Mouse (Mus musculus): ENCODE results near the gene Cx3cr1. TPM values are rescaled to one million over a fixed set of nuclear protein-coding genes. Genes with fewer than 3 reads are reported as not detected.

Gene Cx3cr1
- polyA plus RNA-seq, 1 experiment from 2014 or later, result 5.4 TPM

DNA sequence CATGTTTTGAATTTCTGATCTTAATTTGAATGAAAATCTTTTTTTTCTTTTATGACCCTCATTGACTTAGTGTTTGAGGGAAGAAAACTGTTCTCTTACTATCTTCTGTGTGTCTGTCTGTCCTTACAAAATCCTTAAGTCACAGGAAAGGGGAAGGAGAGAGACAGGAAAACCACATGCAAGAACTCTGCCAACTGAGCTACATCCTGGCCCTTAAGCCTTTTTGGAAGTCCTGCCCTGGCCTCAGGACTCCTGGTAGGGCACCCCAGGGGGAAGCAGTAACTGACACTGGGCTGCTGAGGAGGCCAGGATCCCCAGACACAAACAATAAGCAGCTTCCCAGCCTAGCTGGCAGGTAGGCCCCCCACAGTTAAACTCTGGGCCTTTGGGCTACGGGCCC lies 126.4 kb downstream of the Cx3cr1 start:
- H3K9ac ChIP-seq, result no peak overlapping the region
- H3K9me3 ChIP-seq (replicated peaks), result no peaks in the 10 kb centered on the region
- no peak overlapping the region for H3K4me3 ChIP-seq
- H3K27ac ChIP-seq, result no peak overlapping the region; the same call in 1 of the 2 replicates
- H3K4me1 ChIP-seq, result peaks cover 3% of the 10 kb centered on the region; the same call in 1 of the 2 replicates
- H3K36me3 ChIP-seq, result no peaks in the 10 kb centered on the region
- 44% methylated on average over 1 of the region's 1 CpGs for WGBS (ENCODE audit: insufficient replicate concordance)
- no peak for ATAC-seq
- H3K27me3 ChIP-seq (replicated peaks), result no peaks in the 10 kb centered on the region
- H3K4me2 ChIP-seq, result no peak overlapping the region

- 81% methylated on average over 14 of the region's 14 CpGs for WGBS (ENCODE audit: insufficient replicate concordance)
- Histone ChIP-seq H3K9ac (no peak overlapping the region), H3K36me3 (no peaks in the 10 kb centered on the region), H3K9me3 (replicated peaks) (no peaks in the 10 kb centered on the region), H3K4me1 (peaks cover 15% of the 10 kb centered on the region), H3K27ac (no peak overlapping the region), H3K4me2 (no peak overlapping the region), H3K4me3 (no peak overlapping the region), H3K27me3 (replicated peaks) (no peaks in the 10 kb centered on the region)
- ATAC-seq, result no peak
Measured at GRCm38 (mm10) chr9:119941861-119942260, 127.8 kb downstream of the Cx3cr1 start.

GRCm38 (mm10) chr9:119941407-119941806 lies 128.3 kb downstream of the Cx3cr1 start:
- Histone ChIP-seq H3K4me2 (no peak overlapping the region), H3K4me3 (no peak overlapping the region), H3K27ac (no peak overlapping the region), H3K9ac (no peak overlapping the region), H3K9me3 (replicated peaks) (no peaks in the 10 kb centered on the region), H3K36me3 (no peaks in the 10 kb centered on the region), H3K27me3 (replicated peaks) (no peaks in the 10 kb centered on the region), H3K4me1 (peaks cover 20% of the 10 kb centered on the region)
- no peak for ATAC-seq
- 72% methylated on average over 5 of the region's 5 CpGs for WGBS (ENCODE audit: insufficient replicate concordance)

DNA sequence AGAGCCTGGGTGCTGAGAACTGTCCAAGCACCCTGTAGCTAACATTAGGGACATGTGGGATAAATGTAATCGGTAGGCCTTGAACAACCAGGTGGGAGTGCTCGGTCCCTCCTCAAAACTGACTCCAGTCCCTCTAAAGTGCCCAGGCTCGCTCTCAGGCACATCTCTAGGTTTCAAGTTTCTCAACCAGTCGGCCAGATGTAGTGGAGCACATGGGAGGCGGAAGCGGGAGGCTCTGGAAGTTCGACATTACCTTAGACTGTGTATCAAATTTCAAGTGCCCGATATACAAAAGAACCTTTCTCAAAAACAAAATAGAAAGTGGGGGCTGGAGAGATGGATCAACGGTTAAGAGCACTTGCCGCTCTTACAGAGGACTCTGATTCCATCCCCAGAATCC lies 130.0 kb downstream of the Cx3cr1 start:
- H3K4me3 ChIP-seq, result no peak overlapping the region
- H3K27me3 ChIP-seq (replicated peaks), result no peaks in the 10 kb centered on the region
- no peak overlapping the region for H3K27ac ChIP-seq
- H3K9me3 ChIP-seq (replicated peaks), result no peaks in the 10 kb centered on the region
- peaks cover 8% of the 10 kb centered on the region for H3K36me3 ChIP-seq
- 75% methylated on average over 10 of the region's 10 CpGs for WGBS (ENCODE audit: insufficient replicate concordance)
- no peak overlapping the region for H3K9ac ChIP-seq
- no peak for ATAC-seq
- H3K4me2 ChIP-seq, result no peak overlapping the region
- H3K4me1 ChIP-seq, result peaks cover 30% of the 10 kb centered on the region

DNA sequence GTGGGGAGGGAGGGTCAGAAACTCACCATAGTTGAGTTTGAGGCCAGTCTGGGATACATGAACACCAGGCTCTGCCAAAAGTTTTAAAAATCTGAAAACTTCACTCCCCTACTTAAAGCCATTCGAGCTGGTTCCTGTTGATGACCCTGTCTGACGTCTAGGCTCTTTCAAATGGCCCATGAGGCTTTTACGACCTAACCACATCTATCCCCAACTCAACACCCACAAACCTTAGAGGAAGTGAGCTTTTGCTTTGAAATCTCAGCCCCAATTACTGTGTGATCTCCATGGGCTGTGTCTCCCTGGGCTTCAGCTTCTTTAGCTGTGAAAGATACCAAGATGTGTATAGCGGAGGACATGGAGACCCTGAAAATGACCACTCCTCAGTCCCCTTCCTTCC lies 131.2 kb downstream of the Cx3cr1 start:
- Histone ChIP-seq H3K9me3 (replicated peaks) (no peaks in the 10 kb centered on the region), H3K4me1 (peaks cover 33% of the 10 kb centered on the region), H3K27me3 (replicated peaks) (no peaks in the 10 kb centered on the region), H3K4me2 (no peak overlapping the region), H3K4me3 (no peak overlapping the region), H3K27ac (no peak overlapping the region), H3K36me3 (peaks cover 8% of the 10 kb centered on the region), H3K9ac (no peak overlapping the region)
- no peak for ATAC-seq
- WGBS (ENCODE audit: insufficient replicate concordance), result 43% methylated on average over 4 of the region's 4 CpGs

DNA sequence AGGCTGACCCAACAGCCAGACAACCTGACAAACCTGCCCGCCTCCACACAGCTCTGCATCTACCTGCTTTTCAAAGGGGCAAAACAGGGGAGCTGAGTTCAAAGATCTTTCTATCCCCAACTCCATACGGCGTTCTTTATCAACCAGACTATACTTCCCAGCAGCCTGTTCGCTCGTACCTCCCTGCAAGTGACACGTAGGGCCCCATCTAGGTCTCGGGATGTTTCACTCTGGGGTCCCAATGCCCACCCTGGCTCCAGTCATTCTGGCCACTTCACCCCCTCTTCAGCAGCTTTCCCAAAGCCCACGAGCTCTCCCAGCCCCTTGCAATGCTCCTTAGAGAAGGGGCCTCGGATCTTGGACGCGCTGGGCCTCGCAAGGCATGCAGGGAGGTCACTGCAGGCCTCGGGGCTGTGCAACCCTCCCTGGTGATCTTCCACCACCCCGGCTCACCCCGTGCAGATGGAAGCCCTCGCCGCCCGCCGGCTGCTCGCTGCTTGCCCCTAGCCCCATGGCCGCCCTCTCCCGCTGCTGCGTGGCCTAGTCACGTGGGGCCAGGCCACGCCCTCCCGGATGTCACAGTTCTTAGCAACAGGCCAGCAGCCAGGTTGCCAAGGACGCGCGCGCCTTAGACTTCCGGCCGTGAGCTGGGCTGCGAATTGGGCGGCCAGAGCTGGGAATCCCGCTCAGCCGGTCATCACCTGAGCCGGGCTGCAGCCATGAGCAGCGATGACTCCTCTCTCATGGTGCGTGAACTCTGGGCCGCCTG lies 132.5 kb downstream of the Cx3cr1 start, which contains the start of the genes Gorasp1 and Ttc21a:
TSS of gene Gorasp1 (minus strand) at position 561 of the 769 bp plus-strand sequence.
TSS of gene Ttc21a (plus strand) at position 602 of the 769 bp plus-strand sequence.
- peak within 1 kb of the TSS; percentile 85 for H3K4me3 ChIP-seq
- peaks cover 19% of the 10 kb centered on the region for H3K36me3 ChIP-seq
- peaks cover 35% of the 10 kb centered on the region for H3K4me1 ChIP-seq
- WGBS (ENCODE audit: insufficient replicate concordance), result 6% methylated on average over 40 of the region's 40 CpGs
- peak within 1 kb of the TSS; percentile 75 for H3K27ac ChIP-seq
- peak within 1 kb of the TSS; percentile 86 for H3K9ac ChIP-seq
- H3K4me2 ChIP-seq, result peak within 1 kb of the TSS; percentile 95
- no peaks in the 10 kb centered on the region for H3K9me3 ChIP-seq (replicated peaks)
- H3K27me3 ChIP-seq (replicated peaks), result no peaks in the 10 kb centered on the region
- peak; percentile 91 for ATAC-seq

DNA sequence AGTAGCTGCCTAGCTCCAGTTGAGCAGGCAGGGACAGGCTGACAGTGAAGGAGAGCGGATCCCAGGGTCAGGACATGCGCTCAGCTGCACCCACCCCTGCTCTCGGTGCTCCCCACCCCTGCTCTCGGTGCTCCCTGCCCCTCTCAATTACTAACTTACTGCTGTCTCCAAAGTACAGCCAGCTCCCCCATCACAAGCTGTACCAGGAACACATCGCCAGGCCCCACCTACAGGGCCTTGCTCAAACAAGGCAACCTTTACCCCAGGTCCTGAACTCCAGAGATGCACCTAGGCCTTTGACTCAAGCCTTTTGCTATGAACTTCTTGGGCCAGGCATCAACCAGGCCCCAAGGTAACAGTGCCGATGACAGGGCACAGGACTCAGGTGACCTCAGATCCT lies 136.0 kb downstream of the Cx3cr1 start:
- H3K4me2 ChIP-seq, result no peak overlapping the region
- H3K27me3 ChIP-seq (replicated peaks), result no peaks in the 10 kb centered on the region
- no peak for ATAC-seq
- H3K9me3 ChIP-seq (replicated peaks), result no peaks in the 10 kb centered on the region
- no peak overlapping the region for H3K4me3 ChIP-seq
- no peak overlapping the region for H3K27ac ChIP-seq
- H3K36me3 ChIP-seq, result peaks cover 54% of the 10 kb centered on the region
- H3K9ac ChIP-seq, result no peak overlapping the region
- H3K4me1 ChIP-seq, result peaks cover 35% of the 10 kb centered on the region
- 78% methylated on average over 6 of the region's 6 CpGs for WGBS (ENCODE audit: insufficient replicate concordance)

GRCm38 (mm10) chr9:119932358-119932757 lies 137.3 kb downstream of the Cx3cr1 start:
- Histone ChIP-seq H3K36me3 (peaks cover 67% of the 10 kb centered on the region), H3K27me3 (replicated peaks) (no peaks in the 10 kb centered on the region), H3K9ac (no peak overlapping the region), H3K27ac (no peak overlapping the region), H3K4me2 (no peak overlapping the region), H3K4me1 (peaks cover 27% of the 10 kb centered on the region), H3K4me3 (no peak overlapping the region), H3K9me3 (replicated peaks) (no peaks in the 10 kb centered on the region)
- 76% methylated on average over 12 of the region's 12 CpGs for WGBS (ENCODE audit: insufficient replicate concordance)
- ATAC-seq, result no peak

DNA sequence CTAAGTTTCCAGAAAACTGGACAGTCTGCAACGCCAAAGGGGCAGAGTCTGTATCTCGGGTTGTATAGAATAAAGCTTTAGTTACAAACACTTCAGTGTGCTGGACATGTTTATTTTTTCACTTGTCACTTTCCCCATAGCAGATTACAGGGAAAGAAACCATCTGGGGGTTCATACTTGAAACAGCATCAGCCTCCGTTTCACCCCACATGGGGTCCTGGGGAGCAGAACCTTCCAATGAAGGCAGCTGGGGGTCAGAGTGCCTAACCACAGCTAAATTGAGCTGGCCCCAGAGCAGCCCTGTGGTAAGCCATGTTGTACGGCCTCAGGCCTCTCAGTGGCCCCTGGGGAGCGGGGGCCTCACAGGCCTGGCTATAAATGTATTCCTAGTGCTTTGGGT lies 143.2 kb downstream of the Cx3cr1 start:
- Histone ChIP-seq H3K9me3 (replicated peaks) (no peaks in the 10 kb centered on the region), H3K36me3 (peaks cover 97% of the 10 kb centered on the region), H3K4me2 (no peak overlapping the region), H3K27ac (0 out of 2 replicates have a peak overlapping the region, but pooled peaks have one; percentile 3), H3K4me1 (peaks cover 10% of the 10 kb centered on the region; the same call in 1 of the 2 replicates), H3K9ac (no peak overlapping the region), H3K4me3 (no peak overlapping the region), H3K27me3 (replicated peaks) (no peaks in the 10 kb centered on the region)
- ATAC-seq, result no peak
- WGBS (ENCODE audit: insufficient replicate concordance), result 76% methylated on average over 5 of the region's 5 CpGs

DNA sequence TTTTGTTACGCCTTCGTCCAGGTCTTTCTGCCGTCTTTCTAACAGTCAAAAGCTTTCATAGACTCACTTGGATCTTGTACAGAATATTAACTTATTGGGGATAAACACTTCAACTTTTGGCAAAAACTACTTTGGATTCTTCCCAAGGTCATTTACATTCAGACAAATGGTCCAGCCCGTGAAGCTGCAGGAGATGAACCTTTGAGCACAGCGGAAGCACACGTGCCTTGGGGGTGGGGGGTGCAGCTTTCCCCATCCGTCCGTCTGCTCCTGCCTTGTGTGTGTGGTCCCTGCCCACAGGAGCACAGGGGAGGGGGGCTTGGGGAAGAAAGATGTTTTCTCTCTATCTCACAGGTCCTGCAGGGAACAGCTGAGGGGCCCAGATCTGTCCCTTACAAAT lies 143.9 kb downstream of the Cx3cr1 start:
- no peak overlapping the region for H3K4me3 ChIP-seq
- H3K4me1 ChIP-seq, result peaks cover 10% of the 10 kb centered on the region; the same call in 1 of the 2 replicates
- no peak overlapping the region for H3K27ac ChIP-seq
- H3K9me3 ChIP-seq (replicated peaks), result no peaks in the 10 kb centered on the region
- peaks cover 97% of the 10 kb centered on the region for H3K36me3 ChIP-seq
- no peak for ATAC-seq
- H3K27me3 ChIP-seq (replicated peaks), result no peaks in the 10 kb centered on the region
- no peak overlapping the region for H3K4me2 ChIP-seq
- no peak overlapping the region for H3K9ac ChIP-seq
- WGBS (ENCODE audit: insufficient replicate concordance), result 67% methylated on average over 8 of the region's 8 CpGs

- Histone ChIP-seq H3K9me3 (replicated peaks) (no peaks in the 10 kb centered on the region), H3K36me3 (peaks cover 97% of the 10 kb centered on the region), H3K27me3 (replicated peaks) (no peaks in the 10 kb centered on the region), H3K4me1 (peaks cover 10% of the 10 kb centered on the region; the same call in 1 of the 2 replicates), H3K27ac (no peak overlapping the region), H3K4me3 (no peak overlapping the region), H3K4me2 (no peak overlapping the region), H3K9ac (no peak overlapping the region)
- 0 out of 2 replicates have a peak, but pooled peaks have one; percentile 30 for ATAC-seq
- WGBS (ENCODE audit: insufficient replicate concordance), result 42% methylated on average over 16 of the region's 16 CpGs
Measured at GRCm38 (mm10) chr9:119925120-119925657, 144.5 kb downstream of the Cx3cr1 start.

- H3K9ac ChIP-seq, result no peak overlapping the region
- WGBS (ENCODE audit: insufficient replicate concordance), result 51% methylated on average over 4 of the region's 4 CpGs
- H3K4me3 ChIP-seq, result no peak overlapping the region
- no peak overlapping the region for H3K27ac ChIP-seq
- H3K4me1 ChIP-seq, result peaks cover 10% of the 10 kb centered on the region; the same call in 1 of the 2 replicates
- H3K36me3 ChIP-seq, result peaks cover 97% of the 10 kb centered on the region
- H3K9me3 ChIP-seq (replicated peaks), result no peaks in the 10 kb centered on the region
- no peak for ATAC-seq
- no peaks in the 10 kb centered on the region for H3K27me3 ChIP-seq (replicated peaks)
- H3K4me2 ChIP-seq, result no peak overlapping the region
Measured at GRCm38 (mm10) chr9:119923462-119923861, 146.2 kb downstream of the Cx3cr1 start.
